Mouse (Mus musculus) hindbrain, postnatal 0 days (tissue): ENCODE results near the gene Nwd1. TPM values are rescaled to one million over a fixed set of nuclear protein-coding genes. Genes with fewer than 3 reads are reported as not detected.

Experiments used
- ATAC-seq: fragments of 200-750 bp; cut with Nextera tagmentation; 2 replicates; pipeline ENCODE4 v1.8.0; 2017; ENCODE audit warnings: mild to moderate bottlenecking, moderate TSS enrichment, moderate library complexity
- DNase-seq: peaks from one replicate; pipeline ENCODE4 v3.0.0-alpha.2; 2015; ENCODE audit warnings: low spot score
- H3K27ac ChIP-seq: fragments of 300-500 bp; sonication (generic); 2 replicates; pipeline ENCODE4 v1.5.1; 2014; ENCODE audit warnings: mild to moderate bottlenecking
- H3K27me3 ChIP-seq: fragments of 300-500 bp; sonication (generic); 2 replicates; pipeline ENCODE4 v1.6.1; 2014; ENCODE audit warnings: low read length, mixed read lengths; ENCODE audit not compliant: insufficient read depth
- H3K36me3 ChIP-seq: fragments of 300-500 bp; sonication (generic); 2 replicates; pipeline ENCODE4 v1.6.1; 2014; ENCODE audit warnings: low read length, mixed read lengths; ENCODE audit not compliant: insufficient read depth
- H3K4me1 ChIP-seq: fragments of 300-500 bp; sonication (generic); 2 replicates; pipeline ENCODE4 v1.6.1; 2014; ENCODE audit warnings: antibody characterized with exemption, low read length, mixed read lengths; ENCODE audit not compliant: insufficient read depth
- H3K4me2 ChIP-seq: fragments of 300-500 bp; sonication (generic); 2 replicates; pipeline ENCODE4 v1.6.1; 2014; ENCODE audit warnings: low read depth, mild to moderate bottlenecking, low read length, moderate library complexity, mixed read lengths
- H3K4me3 ChIP-seq: fragments of 300-500 bp; sonication (generic); 2 replicates; pipeline ENCODE4 v1.5.1; 2014; ENCODE audit warnings: low read length
- H3K9ac ChIP-seq: fragments of 300-500 bp; sonication (generic); replicated peaks from 2 replicates; pipeline ENCODE4 v1.6.1; 2014; ENCODE audit warnings: mild to moderate bottlenecking, low read length, moderate library complexity, mixed read lengths
- H3K9me3 ChIP-seq: fragments of 300-500 bp; sonication (generic); 2 replicates; pipeline ENCODE4 v1.6.1; 2016; ENCODE audit warnings: low read length, mixed read lengths
- CTCF ChIP-seq: IDR thresholded peaks from 2 replicates; pipeline ENCODE4 v1.5.1; 2016; ENCODE audit warnings: antibody characterized with exemption, control low read depth, low read depth
- WGBS: fragments of 180-500 bp; shearing (Covaris S2); extraction: QIAGEN DNeasy Blood & Tissue Kit; methylation state at CpG from one replicate; pipeline ENCODE4 v1.1.7; 2014; 5-methylcytosine and 5-hydroxymethylcytosine counted together
- polyA plus RNA-seq: library from polyadenylated mRNA; unstranded; fragments of >200 nt; fragmentation: Nextera tagmentation; extraction: Ambion mirVana; gene quantifications from 2 replicates; pipeline ENCODE4 v1.2.1, GENCODE M21; 2015
- total RNA-seq: library from RNA; depleted of rRNA; stranded (reverse); fragments of >200 nt; gene quantifications from 2 replicates; pipeline ENCODE4 v1.2.3, GENCODE M21; 2014

The Nwd1 gene
- total and polyA plus RNA-seq, 2 experiments from 2014 or later, result 3.1 to 50.7 TPM

DNA sequence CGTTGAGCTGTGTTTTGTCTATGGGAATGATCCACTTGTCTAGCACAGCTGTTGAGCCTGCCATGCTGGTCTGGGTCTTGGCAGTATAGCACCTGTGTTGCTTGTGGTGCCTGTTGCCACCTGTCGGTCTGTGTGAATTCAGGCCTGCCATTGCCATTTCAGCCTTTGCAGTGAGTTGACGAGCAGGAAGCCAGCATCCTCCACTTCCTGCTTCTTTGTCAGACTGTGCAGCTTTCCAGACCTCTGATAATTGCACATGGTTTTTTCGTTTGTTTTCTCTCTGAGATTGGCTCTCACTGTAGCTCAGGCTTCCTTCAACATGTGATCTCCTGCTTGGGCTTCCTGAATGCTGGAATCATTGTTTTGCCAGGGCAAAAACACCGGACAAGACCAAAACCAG, 88.5 kb downstream of the Nwd1 start:
- ATAC-seq, result no peak
- Histone ChIP-seq H3K4me2 (no peak overlapping the region), H3K9ac (no peak overlapping the region), H3K9me3 (no peaks in the 10 kb centered on the region), H3K4me1 (no peaks in the 10 kb centered on the region), H3K36me3 (peaks cover 79% of the 10 kb centered on the region), H3K27me3 (no peaks in the 10 kb centered on the region), H3K4me3 (no peak overlapping the region), H3K27ac (no peak overlapping the region)
- no peak for TF ChIP-seq CTCF
- DNase-seq, result no peak
- WGBS, result 85% methylated on average over 5 of the region's 5 CpGs

DNA sequence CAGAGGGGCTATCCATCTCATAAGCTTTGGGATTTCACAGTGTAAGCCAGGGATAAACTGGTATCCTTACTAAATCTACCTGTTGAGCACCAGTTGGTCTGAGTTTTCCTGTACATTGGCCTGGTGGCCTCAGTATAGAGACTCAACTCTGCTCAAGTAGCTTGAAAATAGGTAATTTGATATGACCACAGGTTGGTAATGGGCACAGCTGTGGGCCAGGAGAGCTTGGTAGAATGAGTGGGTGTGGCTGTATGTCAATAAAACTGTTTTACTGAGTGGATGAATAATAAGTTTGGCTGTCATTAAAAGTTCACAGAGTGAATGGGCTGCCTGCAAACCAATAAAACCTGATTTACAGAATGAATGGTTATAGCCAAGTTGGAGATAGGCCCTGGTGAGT, 90.4 kb downstream of the Nwd1 start:
- no peak for ATAC-seq
- Histone ChIP-seq H3K27ac (no peak overlapping the region), H3K36me3 (peaks cover 68% of the 10 kb centered on the region), H3K4me2 (no peak overlapping the region), H3K9ac (no peak overlapping the region), H3K4me3 (no peak overlapping the region), H3K4me1 (no peaks in the 10 kb centered on the region), H3K9me3 (no peaks in the 10 kb centered on the region), H3K27me3 (no peaks in the 10 kb centered on the region)
- no peak for TF ChIP-seq CTCF
- DNase-seq, result no peak

DNA sequence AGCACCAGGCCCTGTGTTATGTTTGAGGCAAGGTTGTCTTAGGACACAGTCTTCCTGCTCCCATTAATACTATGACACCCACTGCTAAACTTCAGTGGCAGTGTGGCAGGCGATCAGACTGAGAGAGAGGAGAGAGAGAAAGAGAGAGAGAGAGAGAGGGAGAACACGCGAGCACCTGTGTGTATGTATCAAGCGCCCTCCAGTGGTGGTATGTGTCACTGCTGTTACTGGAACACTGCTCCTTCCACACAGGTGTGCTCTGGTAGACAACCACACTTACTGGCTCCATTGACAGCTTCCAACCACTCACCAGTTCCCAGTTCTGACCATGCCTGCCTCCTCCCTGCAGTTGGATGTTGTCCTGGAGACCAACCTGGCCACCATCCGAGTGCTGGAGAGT, 99.5 kb downstream of the Nwd1 start:
- Histone ChIP-seq H3K27me3 (no peaks in the 10 kb centered on the region), H3K4me2 (no peak overlapping the region), H3K9me3 (no peaks in the 10 kb centered on the region), H3K36me3 (peaks cover 87% of the 10 kb centered on the region), H3K27ac (no peak overlapping the region), H3K4me3 (no peak overlapping the region), H3K9ac (no peak overlapping the region), H3K4me1 (no peaks in the 10 kb centered on the region)
- ATAC-seq (peak; percentile 68), DNase-seq (peak; percentile 69)
- 40% methylated on average over 5 of the region's 5 CpGs for WGBS
- TF ChIP-seq CTCF, result peak; percentile 93

DNA sequence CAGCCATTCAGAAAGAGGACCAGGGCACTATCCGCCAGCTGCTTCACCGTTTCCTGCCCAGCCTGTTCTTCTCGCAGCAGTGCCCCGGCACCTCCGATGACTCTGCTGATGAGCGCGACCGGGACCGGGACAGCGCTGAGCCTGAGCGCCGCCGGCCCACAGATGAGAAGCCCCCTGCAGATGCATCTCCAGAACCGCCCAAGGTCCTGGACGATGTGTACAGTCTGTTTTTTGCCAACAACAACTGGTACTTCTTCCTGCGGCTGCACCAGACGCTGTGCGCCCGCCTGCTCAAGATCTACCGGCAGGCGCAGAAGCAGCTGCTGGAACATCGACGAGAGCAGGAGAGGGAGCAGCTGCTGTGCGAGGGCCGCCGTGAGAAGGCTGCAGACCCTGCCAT, 103.3 kb downstream of the Nwd1 start:
- H3K4me1 ChIP-seq, result no peaks in the 10 kb centered on the region
- no peak overlapping the region for H3K27ac ChIP-seq
- 91% methylated on average over 26 of the region's 26 CpGs for WGBS
- no peak overlapping the region for H3K9ac ChIP-seq
- TF ChIP-seq CTCF, result no peak
- peaks cover 86% of the 10 kb centered on the region for H3K36me3 ChIP-seq
- no peaks in the 10 kb centered on the region for H3K27me3 ChIP-seq
- H3K4me3 ChIP-seq, result no peak overlapping the region
- ATAC-seq (no peak), DNase-seq (no peak)
- no peak overlapping the region for H3K4me2 ChIP-seq
- no peaks in the 10 kb centered on the region for H3K9me3 ChIP-seq

DNA sequence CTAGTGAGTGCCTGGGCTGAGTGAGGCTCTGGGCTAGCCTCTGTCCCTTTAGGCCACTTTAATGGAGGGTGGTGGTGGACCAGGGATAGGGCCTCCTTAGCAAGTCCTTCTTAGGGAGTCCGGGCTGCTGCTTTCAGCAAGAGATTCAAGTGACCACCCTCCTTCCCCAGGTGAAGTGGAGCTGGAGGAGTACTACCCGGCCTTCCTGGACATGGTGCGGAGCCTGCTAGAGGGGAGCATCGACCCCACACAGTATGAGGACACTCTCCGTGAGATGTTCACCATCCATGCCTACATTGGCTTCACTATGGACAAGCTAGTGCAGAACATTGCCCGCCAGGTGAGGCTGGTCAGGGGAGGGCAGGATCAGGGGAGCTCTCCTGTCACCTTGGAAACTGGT, 103.8 kb downstream of the Nwd1 start:
- H3K27ac ChIP-seq, result no peak overlapping the region
- H3K27me3 ChIP-seq, result no peaks in the 10 kb centered on the region
- H3K4me1 ChIP-seq, result no peaks in the 10 kb centered on the region
- no peak overlapping the region for H3K4me3 ChIP-seq
- WGBS, result 93% methylated on average over 6 of the region's 6 CpGs
- no peak for TF ChIP-seq CTCF
- no peak overlapping the region for H3K9ac ChIP-seq
- no peak for ATAC-seq
- no peak for DNase-seq
- no peak overlapping the region for H3K4me2 ChIP-seq
- H3K9me3 ChIP-seq, result no peaks in the 10 kb centered on the region
- H3K36me3 ChIP-seq, result peaks cover 83% of the 10 kb centered on the region

GRCm38 (mm10) chr8:72751126-72751525, 104.6 kb downstream of the Nwd1 start:
- DNase-seq (no peak), ATAC-seq (no peak)
- no peaks in the 10 kb centered on the region for H3K27me3 ChIP-seq
- no peak overlapping the region for H3K4me2 ChIP-seq
- H3K4me1 ChIP-seq, result no peaks in the 10 kb centered on the region
- no peak overlapping the region for H3K9ac ChIP-seq
- no peak overlapping the region for H3K27ac ChIP-seq
- H3K9me3 ChIP-seq, result no peaks in the 10 kb centered on the region
- peaks cover 76% of the 10 kb centered on the region for H3K36me3 ChIP-seq
- TF ChIP-seq CTCF, result peak; percentile 33
- H3K4me3 ChIP-seq, result no peak overlapping the region
- 89% methylated on average over 3 of the region's 3 CpGs for WGBS

DNA sequence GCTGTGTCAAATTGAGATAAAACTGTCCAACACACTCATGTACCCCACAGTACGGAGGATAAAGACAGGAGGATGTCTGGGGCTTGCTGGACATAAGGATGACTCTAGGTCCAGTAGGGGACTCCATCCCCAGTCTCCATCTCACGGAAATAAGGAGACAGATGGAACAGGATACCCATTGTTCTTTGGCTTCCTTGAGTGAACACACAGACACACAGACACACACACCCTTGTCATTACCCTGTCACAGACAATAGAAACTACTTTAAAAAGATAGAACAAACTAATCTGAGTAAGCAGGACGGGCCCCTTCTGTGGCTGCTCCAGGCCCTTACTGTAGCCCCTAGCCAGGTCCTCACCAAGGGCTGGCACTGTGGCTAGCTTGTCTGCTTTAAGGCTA, 105.8 kb downstream of the Nwd1 start:
- ATAC-seq, result no peak

More for the DNA sequence above, 105.8 kb downstream of the Nwd1 start:
- no peak overlapping the region for H3K9ac ChIP-seq
- no peak for TF ChIP-seq CTCF
- no peak overlapping the region for H3K4me2 ChIP-seq
- H3K9me3 ChIP-seq, result no peaks in the 10 kb centered on the region
- no peak overlapping the region for H3K27ac ChIP-seq
- no peak overlapping the region for H3K4me3 ChIP-seq
- H3K36me3 ChIP-seq, result peaks cover 75% of the 10 kb centered on the region
- H3K4me1 ChIP-seq, result no peaks in the 10 kb centered on the region
- no peak for DNase-seq
- no peaks in the 10 kb centered on the region for H3K27me3 ChIP-seq
- WGBS, result 78% methylated on average over 3 of the region's 3 CpGs
